ENCODE assay signal across 11 mouse cellular contexts in genomic region chr8:103808580-103808979, GRCm38 (mm10).
DNase-seq lines count a peak whose midpoint lies in the region; ATAC-seq and TF ChIP-seq lines count a peak whose summit lies in the region.
"Had no signal": no experiment of that assay in that cellular context is flagged by ENCODE, and none has a peak within 500 bp of the region (broad histone marks: within the 10 kb centered on the region; RNA-seq: fewer than 3 reads in every experiment).

No protein-coding gene starts in this region.

- no peak overlapping the region for H3K9ac ChIP-seq in forebrain, embryonic 15.5 days (replicated peaks)
- no peak overlapping the region for H3K9ac ChIP-seq in midbrain, embryonic 11.5 days (ENCODE audit: low read length)
- H3K9ac ChIP-seq: hindbrain, embryonic 15.5 days; neural tube, embryonic 12.5 days had no signal

- no peaks in the 10 kb centered on the region for H3K27me3 ChIP-seq in forebrain, embryonic 10.5 days (ENCODE audit: poor library complexity, severe bottlenecking)
- H3K27me3 ChIP-seq in forebrain, embryonic 15.5 days, result 0 out of 2 replicates have a peak, but pooled peaks cover 6% of the 10 kb centered on the region
- H3K27me3 ChIP-seq in midbrain, embryonic 11.5 days (ENCODE audit: control insufficient read depth, insufficient read depth, low read length), result no peaks in the 10 kb centered on the region
- H3K27me3 ChIP-seq in midbrain, embryonic 10.5 days (ENCODE audit: low read depth, poor library complexity, severe bottlenecking), result no peaks in the 10 kb centered on the region
- H3K27me3 ChIP-seq: hindbrain, embryonic 15.5 days; neural tube, embryonic 12.5 days had no signal

- H3K4me2 ChIP-seq in forebrain, embryonic 15.5 days (replicated peaks), result no peak overlapping the region
- no peak overlapping the region for H3K4me2 ChIP-seq in midbrain, embryonic 11.5 days
- H3K4me2 ChIP-seq: hindbrain, embryonic 15.5 days; neural tube, embryonic 12.5 days had no signal

- WGBS in forebrain, embryonic 10.5 days, result 76% methylated on average over 8 of the region's 8 CpGs
- WGBS in forebrain, embryonic 15.5 days, result 65% methylated on average over 8 of the region's 8 CpGs
- 61% methylated on average over 8 of the region's 8 CpGs for WGBS in midbrain, embryonic 11.5 days
- WGBS in midbrain, embryonic 10.5 days, result 67% methylated on average over 8 of the region's 8 CpGs

- DNase-seq in forebrain, embryonic 10.5 days (ENCODE audit: extremely low spot score, low spot score), result no peak
- peak; percentile 33 to 67 for DNase-seq in kidney, adult 8-10 months
- peak; percentile 88 for DNase-seq in lung, postnatal 10 days
- DNase-seq in midbrain, embryonic 11.5 days (ENCODE audit: low spot score, missing footprints), result no peak
- no peak for DNase-seq in thymus, postnatal 14 days
- DNase-seq in midbrain, embryonic 10.5 days (ENCODE audit: low spot score), result no peak
- DNase-seq: liver had no signal

- TF ChIP-seq CTCF in embryonic fibroblast, embryonic 13.5 days (IDR thresholded peaks at IDR 0.05; ENCODE audit: borderline replicate concordance, insufficient read depth, low read length), result no peak

- H3K27ac ChIP-seq in forebrain, embryonic 10.5 days, result 0 out of 2 replicates have a peak overlapping the region, but pooled peaks have one; percentile 15
- no peak overlapping the region for H3K27ac ChIP-seq in forebrain, embryonic 15.5 days (replicated peaks)
- H3K27ac ChIP-seq in embryonic fibroblast, embryonic 13.5 days (ENCODE audit: insufficient read depth, low read length), result 0 out of 2 replicates have a peak overlapping the region, but pooled peaks have one; percentile 25
- no peak overlapping the region for H3K27ac ChIP-seq in midbrain, embryonic 11.5 days (ENCODE audit: low read depth, low read length)
- no peak overlapping the region for H3K27ac ChIP-seq in midbrain, embryonic 10.5 days (replicated peaks)
- H3K27ac ChIP-seq: hindbrain, embryonic 15.5 days; neural tube, embryonic 12.5 days had no signal

- H3K4me3 ChIP-seq in forebrain, embryonic 10.5 days, result no peak overlapping the region
- no peak overlapping the region for H3K4me3 ChIP-seq in forebrain, embryonic 15.5 days
- H3K4me3 ChIP-seq in embryonic fibroblast, embryonic 13.5 days (ENCODE audit: insufficient read depth, low read length), result no peak overlapping the region
- no peak overlapping the region for H3K4me3 ChIP-seq in midbrain, embryonic 11.5 days (ENCODE audit: low read depth, low read length)
- no peak overlapping the region for H3K4me3 ChIP-seq in midbrain, embryonic 10.5 days
- H3K4me3 ChIP-seq: hindbrain, embryonic 15.5 days; neural tube, embryonic 12.5 days had no signal

- no peak for ATAC-seq in forebrain, embryonic 15.5 days (replicated peaks)
- no peak for ATAC-seq in midbrain, embryonic 11.5 days (ENCODE audit: low FRiP score)

- peaks cover 16% of the 10 kb centered on the region for H3K4me1 ChIP-seq in forebrain, embryonic 10.5 days
- peaks cover 3% of the 10 kb centered on the region; the same call in 1 of the 2 replicates for H3K4me1 ChIP-seq in forebrain, embryonic 15.5 days
- peaks cover 4% of the 10 kb centered on the region for H3K4me1 ChIP-seq in embryonic fibroblast, embryonic 13.5 days (ENCODE audit: control insufficient read depth, insufficient read depth, low read length)
- H3K4me1 ChIP-seq in midbrain, embryonic 11.5 days (ENCODE audit: control insufficient read depth, insufficient read depth, low read length), result no peaks in the 10 kb centered on the region
- H3K4me1 ChIP-seq in midbrain, embryonic 10.5 days, result peaks cover 13% of the 10 kb centered on the region; the same call in 1 of the 2 replicates
- H3K4me1 ChIP-seq: neural tube, embryonic 12.5 days had no signal

- TF ChIP-seq POLR2A in embryonic fibroblast, embryonic 13.5 days (IDR thresholded peaks at IDR 0.05; ENCODE audit: low read depth, low read length), result no peak

- H3K36me3 ChIP-seq in forebrain, embryonic 10.5 days (replicated peaks), result no peaks in the 10 kb centered on the region
- H3K36me3 ChIP-seq in forebrain, embryonic 15.5 days, result no peaks in the 10 kb centered on the region
- no peaks in the 10 kb centered on the region for H3K36me3 ChIP-seq in midbrain, embryonic 11.5 days (ENCODE audit: control insufficient read depth, insufficient read depth, low read length)
- H3K36me3 ChIP-seq in midbrain, embryonic 10.5 days, result no peaks in the 10 kb centered on the region
- H3K36me3 ChIP-seq: hindbrain, embryonic 15.5 days; neural tube, embryonic 12.5 days had no signal

- peaks cover 6% of the 10 kb centered on the region; the same call in 1 of the 2 replicates for H3K9me3 ChIP-seq in forebrain, embryonic 10.5 days
- H3K9me3 ChIP-seq in forebrain, embryonic 15.5 days, result no peaks in the 10 kb centered on the region
- H3K9me3 ChIP-seq in midbrain, embryonic 11.5 days (ENCODE audit: control insufficient read depth, low read length), result peaks cover 5% of the 10 kb centered on the region
- H3K9me3 ChIP-seq in midbrain, embryonic 10.5 days (replicated peaks), result 0 out of 2 replicates have a peak, but pooled peaks cover 5% of the 10 kb centered on the region
- H3K9me3 ChIP-seq: hindbrain, embryonic 15.5 days; neural tube, embryonic 12.5 days had no signal

Comparison
In these comparisons a context has a peak if more than half of its experiments do, and no peak if none do; other contexts are left out.
1. H3K27ac ChIP-seq: peak in forebrain, embryonic 10.5 days (single experiment) and embryonic fibroblast, embryonic 13.5 days (single experiment); none in forebrain, embryonic 15.5 days (single experiment), midbrain, embryonic 11.5 days (single experiment) and midbrain, embryonic 10.5 days (single experiment).
2. DNase-seq: peak in kidney, adult 8-10 months (2 of 2) and lung, postnatal 10 days (single experiment); none in forebrain, embryonic 10.5 days (single experiment), midbrain, embryonic 11.5 days (single experiment), thymus, postnatal 14 days (single experiment) and midbrain, embryonic 10.5 days (single experiment).